ENCODE assay signal across 24 mouse cellular contexts in genomic region chr6:110247490-110247889, GRCm38 (mm10).
DNase-seq lines count a peak whose midpoint lies in the region; ATAC-seq and TF ChIP-seq lines count a peak whose summit lies in the region.
"Had no signal": no experiment of that assay in that cellular context is flagged by ENCODE, and none has a peak within 500 bp of the region (broad histone marks: within the 10 kb centered on the region; RNA-seq: fewer than 3 reads in every experiment).

No protein-coding gene starts in this region.

- H3K9me3 ChIP-seq in hindbrain, postnatal 0 days (ENCODE audit: low read length): no peaks in the 10 kb centered on the region
- no peaks in the 10 kb centered on the region for H3K9me3 ChIP-seq in hindbrain, embryonic 12.5 days (replicated peaks)
- no peaks in the 10 kb centered on the region for H3K9me3 ChIP-seq in midbrain, postnatal 0 days (ENCODE audit: low read length)
- H3K9me3 ChIP-seq in midbrain, embryonic 10.5 days (replicated peaks): no peaks in the 10 kb centered on the region
- H3K9me3 ChIP-seq: embryonic facial prominence, embryonic 15.5 days; forebrain, embryonic 10.5 days; forebrain, embryonic 15.5 days; heart, embryonic 15.5 days had no signal

- H3K27me3 ChIP-seq in hindbrain, postnatal 0 days (ENCODE audit: insufficient read depth, low read length): no peaks in the 10 kb centered on the region
- H3K27me3 ChIP-seq in hindbrain, embryonic 12.5 days: no peaks in the 10 kb centered on the region
- no peaks in the 10 kb centered on the region for H3K27me3 ChIP-seq in midbrain, postnatal 0 days (ENCODE audit: insufficient read depth, low read length)
- no peaks in the 10 kb centered on the region for H3K27me3 ChIP-seq in midbrain, embryonic 10.5 days (ENCODE audit: low read depth, poor library complexity, severe bottlenecking)
- H3K27me3 ChIP-seq: CH12.LX; embryonic facial prominence, embryonic 15.5 days; forebrain, embryonic 15.5 days; heart, embryonic 15.5 days had no signal

- no peak for ATAC-seq in hindbrain, postnatal 0 days
- no peak for ATAC-seq in hindbrain, embryonic 12.5 days (ENCODE audit: low FRiP score)
- ATAC-seq in midbrain, postnatal 0 days (ENCODE audit: low FRiP score): no peak
- ATAC-seq: forebrain, embryonic 15.5 days; hindbrain, embryonic 16.5 days had no signal

- no peak for TF ChIP-seq CTCF in hindbrain, postnatal 0 days (IDR thresholded peaks at IDR 0.05; ENCODE audit: low read depth)
- TF ChIP-seq CTCF in midbrain, postnatal 0 days (IDR thresholded peaks at IDR 0.05): no peak

- no peak overlapping the region for H3K4me3 ChIP-seq in hindbrain, postnatal 0 days (ENCODE audit: low read length)
- no peak overlapping the region for H3K4me3 ChIP-seq in hindbrain, embryonic 12.5 days
- H3K4me3 ChIP-seq in midbrain, postnatal 0 days (ENCODE audit: low read depth, low read length): no peak overlapping the region
- no peak overlapping the region for H3K4me3 ChIP-seq in midbrain, embryonic 10.5 days
- H3K4me3 ChIP-seq: embryonic facial prominence, embryonic 15.5 days; erythroblast, embryonic 14.5 days; forebrain, embryonic 10.5 days; forebrain, embryonic 15.5 days; heart, adult 2 months; heart, embryonic 15.5 days had no signal

- H3K9ac ChIP-seq in hindbrain, postnatal 0 days (replicated peaks; ENCODE audit: low read length): no peak overlapping the region
- H3K9ac ChIP-seq in hindbrain, embryonic 12.5 days: no peak overlapping the region
- H3K9ac ChIP-seq in midbrain, postnatal 0 days (replicated peaks; ENCODE audit: low read length, poor library complexity, severe bottlenecking): no peak overlapping the region
- H3K9ac ChIP-seq: embryonic facial prominence, embryonic 15.5 days; forebrain, embryonic 15.5 days; heart, embryonic 15.5 days had no signal

- H3K4me1 ChIP-seq in hindbrain, postnatal 0 days (ENCODE audit: insufficient read depth, low read length): no peaks in the 10 kb centered on the region
- H3K4me1 ChIP-seq in hindbrain, embryonic 12.5 days: no peaks in the 10 kb centered on the region
- H3K4me1 ChIP-seq in midbrain, postnatal 0 days (ENCODE audit: insufficient read depth, low read length): no peaks in the 10 kb centered on the region
- H3K4me1 ChIP-seq in midbrain, embryonic 10.5 days: no peaks in the 10 kb centered on the region
- H3K4me1 ChIP-seq: embryonic facial prominence, embryonic 15.5 days; forebrain, embryonic 10.5 days; forebrain, embryonic 15.5 days; heart, embryonic 15.5 days had no signal

- H3K36me3 ChIP-seq in hindbrain, postnatal 0 days (ENCODE audit: insufficient read depth, low read length): no peaks in the 10 kb centered on the region
- H3K36me3 ChIP-seq in hindbrain, embryonic 12.5 days: no peaks in the 10 kb centered on the region
- no peaks in the 10 kb centered on the region for H3K36me3 ChIP-seq in midbrain, postnatal 0 days (ENCODE audit: insufficient read depth, low read length)
- H3K36me3 ChIP-seq in midbrain, embryonic 10.5 days: no peaks in the 10 kb centered on the region
- H3K36me3 ChIP-seq: embryonic facial prominence, embryonic 15.5 days; forebrain, embryonic 10.5 days; forebrain, embryonic 15.5 days; heart, embryonic 15.5 days had no signal

- peak; percentile 7 for DNase-seq in embryo, embryonic 11.5 days (ENCODE audit: low read depth, low spot score)
- no peak for DNase-seq in embryo, embryonic 10 days (ENCODE audit: low spot score)
- peak; percentile 61 for DNase-seq in hindbrain, postnatal 0 days (ENCODE audit: low spot score)
- peak; percentile 53 for DNase-seq in midbrain, postnatal 0 days (ENCODE audit: low spot score)
- DNase-seq in midbrain, embryonic 10.5 days (ENCODE audit: low spot score): no peak
- no peak for DNase-seq in frontal cortex, postnatal 36 days (ENCODE audit: low spot score in 2 of 2)
- DNase-seq: adrenal gland, adult 8-10 months; adrenal gland, postnatal 36 days; cerebellum, adult 11 months; cerebellum, adult 8-10 months; cerebellum, postnatal 25 days; gastrocnemius, postnatal 14 days; heart, adult 2 months; heart, postnatal 14 days; kidney, adult 11 months had no signal

- H3K27ac ChIP-seq in hindbrain, postnatal 0 days: no peak overlapping the region
- H3K27ac ChIP-seq in hindbrain, embryonic 12.5 days: no peak overlapping the region
- H3K27ac ChIP-seq in midbrain, postnatal 0 days (ENCODE audit: low read depth, low read length): no peak overlapping the region
- no peak overlapping the region for H3K27ac ChIP-seq in midbrain, embryonic 10.5 days (replicated peaks)
- H3K27ac ChIP-seq: embryonic facial prominence, embryonic 15.5 days; forebrain, embryonic 10.5 days; forebrain, embryonic 15.5 days; heart, adult 2 months; heart, embryonic 15.5 days had no signal

- H3K4me2 ChIP-seq in hindbrain, postnatal 0 days (ENCODE audit: low read depth, low read length): no peak overlapping the region
- no peak overlapping the region for H3K4me2 ChIP-seq in hindbrain, embryonic 12.5 days (replicated peaks)
- H3K4me2 ChIP-seq in midbrain, postnatal 0 days (ENCODE audit: low read depth, low read length, poor library complexity, severe bottlenecking): no peak overlapping the region
- H3K4me2 ChIP-seq: embryonic facial prominence, embryonic 15.5 days; forebrain, embryonic 15.5 days; heart, embryonic 11.5 days; heart, embryonic 15.5 days had no signal

- WGBS in hindbrain, postnatal 0 days: 37% methylated on average over 1 of the region's 1 CpGs
- WGBS in hindbrain, embryonic 12.5 days: 61% methylated on average over 1 of the region's 1 CpGs
- 73% methylated on average over 1 of the region's 1 CpGs for WGBS in midbrain, postnatal 0 days
- WGBS in midbrain, embryonic 10.5 days: 88% methylated on average over 1 of the region's 1 CpGs

Comparison
In these comparisons a context has a peak if more than half of its experiments do, and no peak if none do; other contexts are left out.
1. DNase-seq: peak in embryo, embryonic 11.5 days (single experiment), hindbrain, postnatal 0 days (single experiment) and midbrain, postnatal 0 days (single experiment); none in embryo, embryonic 10 days (single experiment), midbrain, embryonic 10.5 days (single experiment) and frontal cortex, postnatal 36 days (0 of 2).